In genomic region chr9:116084324-116084931, GRCm38 (mm10) we compare ENCODE assay signal across 12 mouse cellular contexts.
DNase-seq lines count a peak whose midpoint lies in the region; ATAC-seq and TF ChIP-seq lines count a peak whose summit lies in the region.
"Had no signal": no experiment of that assay in that cellular context is flagged by ENCODE, and none has a peak within 500 bp of the region (broad histone marks: within the 10 kb centered on the region; RNA-seq: fewer than 3 reads in every experiment).

No protein-coding gene starts in this region.

- no peak for TF ChIP-seq CTCF in bone marrow, adult 2 months (IDR thresholded peaks at IDR 0.05; ENCODE audit: control insufficient read depth, insufficient read depth, low read length)
- no peak for TF ChIP-seq CTCF in small intestine, adult 2 months (IDR thresholded peaks at IDR 0.05; ENCODE audit: extremely low read depth, insufficient read length, insufficient replicate concordance, low read depth, low read length)

- WGBS in liver, embryonic 12.5 days (ENCODE audit: insufficient replicate concordance): 56% methylated on average over 12 of the region's 12 CpGs
- 10% methylated on average over 12 of the region's 12 CpGs for WGBS in bone marrow, adult 2 months
- WGBS in small intestine, adult 2 months: 65% methylated on average over 12 of the region's 12 CpGs
- WGBS in hindbrain, embryonic 13.5 days: 92% methylated on average over 12 of the region's 12 CpGs

- H3K36me3 ChIP-seq in liver, embryonic 12.5 days: peaks cover under 1% of the 10 kb centered on the region; the same call in 1 of the 2 replicates
- H3K36me3 ChIP-seq in small intestine, adult 2 months (ENCODE audit: control insufficient read depth, insufficient read depth, low read length): peaks cover 6% of the 10 kb centered on the region; the same call in 1 of the 2 replicates
- no peaks in the 10 kb centered on the region for H3K36me3 ChIP-seq in hindbrain, embryonic 13.5 days
- H3K36me3 ChIP-seq: hindbrain, embryonic 15.5 days had no signal

- no peaks in the 10 kb centered on the region for H3K9me3 ChIP-seq in liver, embryonic 12.5 days (replicated peaks)
- H3K9me3 ChIP-seq in hindbrain, embryonic 13.5 days: no peaks in the 10 kb centered on the region
- H3K9me3 ChIP-seq: hindbrain, embryonic 15.5 days; kidney, embryonic 15.5 days had no signal

- H3K4me2 ChIP-seq in liver, embryonic 12.5 days: no peak overlapping the region
- H3K4me2 ChIP-seq in hindbrain, embryonic 13.5 days: no peak overlapping the region
- H3K4me2 ChIP-seq: hindbrain, embryonic 15.5 days; kidney, embryonic 15.5 days had no signal

- H3K4me3 ChIP-seq in liver, embryonic 12.5 days: no peak overlapping the region
- H3K4me3 ChIP-seq in bone marrow, adult 2 months (replicated peaks; ENCODE audit: control insufficient read depth, low read depth, low read length): peak overlapping the region; percentile 19
- no peak overlapping the region for H3K4me3 ChIP-seq in small intestine, adult 2 months (ENCODE audit: low read depth, low read length)
- no peak overlapping the region for H3K4me3 ChIP-seq in hindbrain, embryonic 13.5 days
- H3K4me3 ChIP-seq: hindbrain, embryonic 15.5 days; kidney, embryonic 15.5 days had no signal

- H3K4me1 ChIP-seq in liver, embryonic 12.5 days: no peaks in the 10 kb centered on the region
- H3K4me1 ChIP-seq in bone marrow, adult 2 months (ENCODE audit: control insufficient read depth, insufficient read depth, low read length): peaks cover 9% of the 10 kb centered on the region
- H3K4me1 ChIP-seq in small intestine, adult 2 months (ENCODE audit: control insufficient read depth, insufficient read depth, insufficient read length, low read length): peaks cover 2% of the 10 kb centered on the region
- 0 out of 2 replicates have a peak, but pooled peaks cover 3% of the 10 kb centered on the region for H3K4me1 ChIP-seq in hindbrain, embryonic 13.5 days (replicated peaks)

- peak; percentile 16 for DNase-seq in liver
- peak; percentile 45 for DNase-seq in lung, postnatal 10 days
- DNase-seq in kidney, postnatal 14 days: no peak
- DNase-seq: adrenal gland, adult 8-10 months; gastrocnemius, postnatal 36 days had no signal

- TF ChIP-seq POLR2A in bone marrow, adult 2 months (IDR thresholded peaks at IDR 0.05; ENCODE audit: borderline replicate concordance, control insufficient read depth, low read depth, low read length): no peak
- TF ChIP-seq POLR2A in small intestine, adult 2 months (IDR thresholded peaks at IDR 0.05; ENCODE audit: low read depth, low read length): no peak

- no peak overlapping the region for H3K27ac ChIP-seq in liver, embryonic 12.5 days
- peak overlapping the region; percentile 74 for H3K27ac ChIP-seq in bone marrow, adult 2 months (ENCODE audit: control insufficient read depth, insufficient read depth, low read depth, low read length, poor library complexity)
- peak overlapping the region; percentile 62 for H3K27ac ChIP-seq in small intestine, adult 2 months (ENCODE audit: insufficient read depth, low read depth, low read length)
- no peak overlapping the region for H3K27ac ChIP-seq in hindbrain, embryonic 13.5 days
- H3K27ac ChIP-seq: hindbrain, embryonic 15.5 days; kidney, embryonic 15.5 days had no signal

- no peak overlapping the region for H3K9ac ChIP-seq in liver, embryonic 12.5 days
- H3K9ac ChIP-seq in hindbrain, embryonic 13.5 days: no peak overlapping the region
- H3K9ac ChIP-seq: hindbrain, embryonic 15.5 days; kidney, embryonic 15.5 days had no signal

- H3K27me3 ChIP-seq in liver, embryonic 12.5 days (replicated peaks): no peaks in the 10 kb centered on the region
- no peaks in the 10 kb centered on the region for H3K27me3 ChIP-seq in small intestine, adult 2 months (ENCODE audit: control insufficient read depth, insufficient read depth, low read length)
- no peaks in the 10 kb centered on the region for H3K27me3 ChIP-seq in hindbrain, embryonic 13.5 days
- H3K27me3 ChIP-seq: hindbrain, embryonic 15.5 days; kidney, embryonic 15.5 days had no signal

- no peak for ATAC-seq in liver, embryonic 12.5 days
- no peak for ATAC-seq in cerebellum, adult (ENCODE audit: insufficient number of reproducible peaks, low FRiP score, low TSS enrichment)
- no peak for ATAC-seq in hindbrain, embryonic 13.5 days (ENCODE audit: low FRiP score)

Comparison
In these comparisons a context has a peak if more than half of its experiments do, and no peak if none do; other contexts are left out.
1. H3K27ac ChIP-seq: peak in bone marrow, adult 2 months (single experiment) and small intestine, adult 2 months (single experiment); none in liver, embryonic 12.5 days (single experiment) and hindbrain, embryonic 13.5 days (single experiment).